Mouse (Mus musculus): ENCODE results near the gene Kif1b.

DNA sequence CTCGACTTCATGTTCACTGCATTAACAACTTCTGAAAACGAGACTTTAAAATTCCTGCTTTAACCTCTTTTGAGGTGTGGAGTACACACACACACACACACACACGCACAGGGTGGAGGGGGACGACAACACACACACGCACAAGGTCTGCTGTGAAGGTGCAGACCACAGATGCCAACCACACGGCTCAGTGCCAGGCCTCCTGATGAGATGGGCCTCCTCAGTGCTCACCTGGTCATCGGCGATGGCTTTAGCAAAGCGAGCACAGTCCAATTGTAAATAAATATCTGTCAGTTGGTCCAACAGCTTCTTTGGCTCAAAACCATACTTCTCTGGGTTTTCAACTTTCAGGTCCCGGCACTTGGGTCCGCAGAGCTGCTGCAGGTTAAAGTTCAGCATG is 27.4 kb upstream of the Kif1b start:
- TF ChIP-seq CTCF (IDR thresholded peaks at IDR 0.05 in 2 of 3, conservative IDR thresholded peaks at IDR 0.05 in 1 of 3; ENCODE audit: control insufficient read depth in 1 of 3, insufficient read depth in 1 of 3, low read depth in 2 of 3, low read length in 3 of 3, poor library complexity in 1 of 3, severe bottlenecking in 1 of 3) (no peak), ELF1 (IDR thresholded peaks at IDR 0.05; ENCODE audit: low read depth, low read length) (no peak), TAL1 (IDR thresholded peaks at IDR 0.05; ENCODE audit: low read length) (no peak), MXI1 (IDR thresholded peaks at IDR 0.05; ENCODE audit: low read depth, low read length) (no peak), EP300 (IDR thresholded peaks at IDR 0.05; ENCODE audit: low read depth in 1 of 2, low read length in 2 of 2) (no peak), BHLHE40 (IDR thresholded peaks at IDR 0.05; ENCODE audit: borderline replicate concordance, low read depth, low read length) (no peak), TBP (IDR thresholded peaks at IDR 0.05; ENCODE audit: low read depth, low read length) (no peak), RAD21 (IDR thresholded peaks at IDR 0.05; ENCODE audit: low read depth, low read length) (no peak), POLR2A (IDR thresholded peaks at IDR 0.05; ENCODE audit: control insufficient read depth in 1 of 2, insufficient read depth in 1 of 2, low read depth in 1 of 2, low read length in 2 of 2, poor library complexity in 1 of 2) (no peak), TCF12 (IDR thresholded peaks at IDR 0.05; ENCODE audit: low read depth, low read length) (no peak)
